Mouse (Mus musculus) neural tube, embryonic 14.5 days (tissue): ENCODE results near the gene Gm14412. TPM values are rescaled to one million over a fixed set of nuclear protein-coding genes. Genes with fewer than 3 reads are reported as not detected.
"Not testable (repeated sequence)": the region's sequence is repeated elsewhere in the genome, so short reads cannot be mapped to it uniquely, and the experiment has no call there.

Source experiments
- ATAC-seq: fragments of 200-750 bp; cut with Nextera tagmentation; 2 replicates; pipeline ENCODE4 v1.8.0; 2017; ENCODE audit warnings: low read depth, mild to moderate bottlenecking, moderate TSS enrichment, moderate library complexity
- H3K27ac ChIP-seq: fragments of 300-500 bp; sonication (generic); 2 replicates; pipeline ENCODE4 v1.5.1; 2014; ENCODE audit warnings: low read depth, mild to moderate bottlenecking, control low read depth, low read length, moderate library complexity, mixed read lengths
- H3K27me3 ChIP-seq: fragments of 300-500 bp; sonication (generic); 2 replicates; pipeline ENCODE4 v1.6.1; 2014; ENCODE audit warnings: low read length; ENCODE audit not compliant: control insufficient read depth, insufficient read depth
- H3K36me3 ChIP-seq: fragments of 300-500 bp; sonication (generic); 2 replicates; pipeline ENCODE4 v1.6.1; 2014; ENCODE audit warnings: low read length, mixed read lengths; ENCODE audit not compliant: control insufficient read depth, insufficient read depth
- H3K4me1 ChIP-seq: fragments of 300-500 bp; sonication (generic); 2 replicates; pipeline ENCODE4 v1.6.1; 2014; ENCODE audit warnings: low read length; ENCODE audit not compliant: control insufficient read depth, insufficient read depth
- H3K4me2 ChIP-seq: fragments of 300-500 bp; sonication (generic); 2 replicates; pipeline ENCODE4 v1.6.1; 2014; ENCODE audit warnings: mild to moderate bottlenecking, low read depth, low read length, control low read depth
- H3K4me3 ChIP-seq: fragments of 300-500 bp; sonication (generic); 2 replicates; pipeline ENCODE4 v1.5.1; 2014; ENCODE audit warnings: low read depth, low read length, control low read depth, mixed read lengths
- H3K9ac ChIP-seq: fragments of 300-500 bp; sonication (generic); replicated peaks from 2 replicates; pipeline ENCODE4 v1.6.1; 2014; ENCODE audit warnings: low read depth, mild to moderate bottlenecking, control low read depth, low read length, mixed read lengths
- H3K9me3 ChIP-seq: fragments of 300-500 bp; sonication (generic); 2 replicates; pipeline ENCODE4 v1.6.1; 2016; ENCODE audit warnings: low read length; ENCODE audit not compliant: control insufficient read depth
- WGBS: fragments of 180-500 bp; shearing (Covaris S2); extraction: QIAGEN DNeasy Blood & Tissue Kit; methylation state at CpG from one replicate; pipeline ENCODE4 v1.1.7; 2014; 5-methylcytosine and 5-hydroxymethylcytosine counted together
- polyA plus RNA-seq: library from polyadenylated mRNA; unstranded; fragments of >200 nt; fragmentation: Nextera tagmentation; extraction: Ambion mirVana; gene quantifications from 2 replicates; pipeline ENCODE4 v1.2.1, GENCODE M21; 2014

Gm14412 gene
- 0.17 and 0.60 TPM in 2 replicates for polyA plus RNA-seq

- not testable (repeated sequence) for H3K36me3 ChIP-seq, H3K4me3 ChIP-seq, H3K27ac ChIP-seq, H3K9ac ChIP-seq, H3K4me1 ChIP-seq, H3K27me3 ChIP-seq, ATAC-seq, H3K9me3 ChIP-seq, H3K4me2 ChIP-seq
- whole genome bisulfite sequencing: 83% methylated on average over 2 of the region's 2 CpGs
Observed at GRCm38 (mm10) chr2:177324257-177324733, at the start of gene Gm14412. Gene Gm14412 (minus strand): TSS chr2:177324307.

DNA sequence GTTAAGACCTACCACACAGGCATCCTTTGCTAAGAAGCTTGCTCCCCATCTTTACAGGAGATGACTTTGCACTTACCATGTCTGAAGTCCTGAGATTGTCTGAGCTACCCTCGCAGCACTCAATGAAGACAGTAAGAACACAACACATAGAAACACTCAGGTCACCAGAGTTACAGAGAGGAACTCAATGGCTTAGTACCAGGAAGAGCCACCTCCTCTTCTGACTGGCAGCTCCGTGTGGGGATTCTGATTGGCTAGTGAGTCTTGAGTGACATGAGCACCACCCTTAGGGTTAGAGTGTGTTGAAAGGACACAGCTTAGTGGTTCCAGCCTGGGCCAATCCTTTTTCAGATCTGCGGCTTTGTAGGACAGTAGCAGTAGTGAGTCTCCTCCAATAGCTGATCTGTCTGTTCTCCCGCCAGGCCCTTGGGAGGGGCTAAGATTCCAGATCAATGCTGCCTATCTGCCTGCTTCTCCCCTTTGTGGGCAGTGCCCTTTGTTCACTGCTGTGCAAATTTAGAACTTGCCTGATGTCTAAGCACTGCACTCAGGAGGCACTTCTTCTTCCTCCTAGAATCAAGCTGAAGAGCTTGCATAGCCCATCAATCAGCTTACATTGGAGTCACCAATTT, 5.7 kb upstream of the Gm14412 start:
- H3K36me3 ChIP-seq, ATAC-seq, H3K27ac ChIP-seq, H3K9ac ChIP-seq, H3K27me3 ChIP-seq, H3K4me2 ChIP-seq, H3K4me1 ChIP-seq, H3K9me3 ChIP-seq, H3K4me3 ChIP-seq: not testable (repeated sequence)
- 76% methylated on average over 4 of the region's 4 CpGs for WGBS

DNA sequence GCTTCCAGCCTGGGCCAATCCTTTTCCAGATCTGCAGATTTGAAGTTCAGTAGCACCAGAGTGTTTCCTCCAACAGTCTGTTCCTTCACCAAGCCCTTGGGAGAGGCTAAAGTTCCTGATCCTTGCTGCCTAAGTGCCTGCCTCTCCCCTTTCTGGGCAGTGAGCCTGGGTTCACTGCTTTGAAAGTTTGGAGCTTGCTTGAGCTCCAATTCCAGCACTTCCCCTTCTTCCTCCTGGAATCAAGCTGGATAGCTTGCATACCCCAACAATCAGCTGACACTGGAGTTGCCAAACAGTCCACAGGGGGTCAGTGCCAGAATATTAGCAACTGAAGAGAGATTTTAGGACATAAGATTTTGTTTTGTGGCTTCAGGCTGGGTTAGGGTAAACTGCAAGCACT, 2.7 kb downstream of the Gm14412 start:
- not testable (repeated sequence) for H3K4me1 ChIP-seq, H3K9me3 ChIP-seq, H3K27ac ChIP-seq, ATAC-seq, H3K36me3 ChIP-seq, H3K9ac ChIP-seq, H3K4me3 ChIP-seq, H3K27me3 ChIP-seq, H3K4me2 ChIP-seq

- H3K27me3 ChIP-seq, H3K36me3 ChIP-seq, H3K4me1 ChIP-seq, H3K9ac ChIP-seq, H3K4me2 ChIP-seq, H3K27ac ChIP-seq, ATAC-seq, H3K4me3 ChIP-seq, H3K9me3 ChIP-seq: not testable (repeated sequence)
- 72% methylated on average over 2 of the region's 2 CpGs for WGBS
Observed at GRCm38 (mm10) chr2:177320786-177321320, 3.3 kb downstream of the Gm14412 start.

DNA sequence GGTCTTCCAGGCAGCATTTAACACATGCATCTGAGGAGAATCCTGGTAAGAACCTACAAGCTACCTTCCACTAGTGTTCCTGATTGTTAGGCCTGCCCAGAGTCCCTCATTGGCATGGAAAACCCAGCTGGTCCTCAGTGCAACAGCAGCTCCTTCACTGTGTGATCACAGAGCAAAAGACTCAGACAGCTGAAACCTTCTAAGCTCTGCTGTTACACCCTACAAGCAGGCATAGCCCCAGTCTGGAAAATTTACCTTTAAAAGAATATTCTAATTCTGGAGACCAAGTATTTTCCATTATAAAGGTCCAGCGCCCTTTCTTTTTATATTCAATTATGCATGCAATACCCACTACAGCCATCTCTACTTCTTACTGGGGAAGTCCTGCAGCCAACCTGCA, 5.1 kb downstream of the Gm14412 start:
- H3K27ac ChIP-seq: no peak overlapping the region
- H3K4me3 ChIP-seq: no peak overlapping the region
- peaks cover 6% of the 10 kb centered on the region for H3K9me3 ChIP-seq
- WGBS: 88% methylated on average over 1 of the region's 1 CpGs
- H3K9ac ChIP-seq: no peak overlapping the region
- H3K27me3 ChIP-seq: no peaks in the 10 kb centered on the region
- H3K4me1 ChIP-seq: no peaks in the 10 kb centered on the region
- H3K4me2 ChIP-seq: no peak overlapping the region
- no peaks in the 10 kb centered on the region for H3K36me3 ChIP-seq
- no peak for ATAC-seq

DNA sequence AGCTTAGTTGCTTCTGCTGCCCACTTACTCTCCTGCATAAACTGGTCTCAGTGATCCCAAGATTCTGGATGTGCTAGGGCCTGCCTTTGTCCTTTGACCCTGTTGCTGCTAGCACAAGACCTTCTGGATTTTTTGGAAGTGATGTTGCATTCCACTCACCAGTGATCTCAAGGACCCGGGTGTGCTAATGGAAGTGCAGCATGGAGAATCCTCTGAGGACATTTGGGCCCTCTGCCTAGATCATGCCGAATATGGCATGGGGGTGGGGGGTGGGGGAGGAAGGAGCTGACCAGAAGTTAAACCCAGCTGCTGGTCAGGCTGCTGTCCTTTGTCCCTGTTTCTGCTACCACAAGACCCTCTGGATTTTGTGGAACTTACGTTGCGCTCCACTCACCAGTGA, 14.5 kb downstream of the Gm14412 start:
- not testable (repeated sequence) for H3K9ac ChIP-seq, ATAC-seq, H3K4me3 ChIP-seq, H3K36me3 ChIP-seq, H3K9me3 ChIP-seq, H3K27ac ChIP-seq, H3K4me1 ChIP-seq, H3K27me3 ChIP-seq, H3K4me2 ChIP-seq
- 87% methylated on average over 4 of the region's 4 CpGs for WGBS

GRCm38 (mm10) chr2:177304980-177305379, 19.1 kb downstream of the Gm14412 start:
- H3K27ac ChIP-seq, H3K36me3 ChIP-seq, H3K4me1 ChIP-seq, ATAC-seq, H3K27me3 ChIP-seq, H3K4me2 ChIP-seq, H3K9me3 ChIP-seq, H3K4me3 ChIP-seq, H3K9ac ChIP-seq: not testable (repeated sequence)
- WGBS: no CpG with 5 or more reads among the region's 2 CpGs

GRCm38 (mm10) chr2:177283701-177284100, 40.4 kb downstream of the Gm14412 start:
- not testable (repeated sequence) for H3K4me2 ChIP-seq, H3K4me3 ChIP-seq, H3K9ac ChIP-seq, ATAC-seq, H3K9me3 ChIP-seq, H3K27ac ChIP-seq, H3K4me1 ChIP-seq, H3K36me3 ChIP-seq, H3K27me3 ChIP-seq
- 31% methylated on average over 3 of the region's 3 CpGs for WGBS

DNA sequence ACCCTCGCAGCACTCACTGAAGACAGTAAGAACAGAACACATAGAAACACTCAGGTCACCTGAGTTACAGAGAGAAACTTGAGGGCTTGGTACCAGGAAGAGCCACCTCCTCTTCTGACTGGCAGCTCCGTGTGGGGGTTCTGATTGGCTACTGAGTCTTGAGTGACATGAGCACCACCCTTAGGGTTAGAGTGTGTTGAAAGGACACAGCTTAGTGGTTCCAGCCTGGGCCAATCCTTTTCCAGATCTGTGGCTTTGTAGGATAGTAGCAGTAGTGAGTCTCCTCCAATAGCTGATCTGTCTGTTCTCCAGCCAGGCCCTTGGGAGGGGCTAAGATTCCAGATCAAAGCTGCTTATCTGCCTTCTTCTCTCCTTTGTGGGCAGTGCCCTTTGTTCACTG, 46.4 kb downstream of the Gm14412 start:
- ATAC-seq, H3K4me3 ChIP-seq, H3K9me3 ChIP-seq, H3K27ac ChIP-seq, H3K4me1 ChIP-seq, H3K4me2 ChIP-seq, H3K27me3 ChIP-seq, H3K36me3 ChIP-seq, H3K9ac ChIP-seq: not testable (repeated sequence)
- 74% methylated on average over 2 of the region's 2 CpGs for WGBS
